Mouse (Mus musculus) kidney, embryonic 14.5 days (tissue): Measurements from ENCODE around the gene Dnajc8. TPM values are rescaled to one million over a fixed set of nuclear protein-coding genes. Genes with fewer than 3 reads are reported as not detected.
"Not testable (repeated sequence)": the region's sequence is repeated elsewhere in the genome, so short reads cannot be mapped to it uniquely, and the experiment has no call there.

Experiments
- ATAC-seq: fragments of 200-750 bp; cut with Nextera tagmentation; 2 replicates; pipeline ENCODE4 v1.8.0; 2017; ENCODE audit warnings: moderate number of reproducible peaks, mild to moderate bottlenecking, moderate TSS enrichment, moderate library complexity; ENCODE audit not compliant: low FRiP score, low TSS enrichment
- H3K27ac ChIP-seq: fragments of 300-500 bp; sonication (generic); 2 replicates; pipeline ENCODE4 v1.5.1; 2014; ENCODE audit warnings: low read depth, mild to moderate bottlenecking, low read length, moderate library complexity, mixed read lengths
- H3K27me3 ChIP-seq: fragments of 300-500 bp; sonication (generic); 2 replicates; pipeline ENCODE4 v1.6.1; 2014; ENCODE audit warnings: mild to moderate bottlenecking, low read length; ENCODE audit not compliant: control insufficient read depth, insufficient read depth
- H3K36me3 ChIP-seq: fragments of 300-500 bp; sonication (generic); 2 replicates; pipeline ENCODE4 v1.6.1; 2014; ENCODE audit warnings: low read length, mixed read lengths; ENCODE audit not compliant: control insufficient read depth, insufficient read depth
- H3K4me1 ChIP-seq: fragments of 300-500 bp; sonication (generic); 2 replicates; pipeline ENCODE4 v1.6.1; 2014; ENCODE audit warnings: low read length, mixed read lengths; ENCODE audit not compliant: control insufficient read depth, insufficient read depth
- H3K4me2 ChIP-seq: fragments of 300-500 bp; sonication (generic); replicated peaks from 2 replicates; pipeline ENCODE4 v1.6.1; 2014; ENCODE audit warnings: low read depth, mild to moderate bottlenecking, low read length
- H3K4me3 ChIP-seq: fragments of 300-500 bp; sonication (generic); 2 replicates; pipeline ENCODE4 v1.5.1; 2014; ENCODE audit warnings: mild to moderate bottlenecking, low read length
- H3K9ac ChIP-seq: fragments of 300-500 bp; sonication (generic); 2 replicates; pipeline ENCODE4 v1.6.1; 2014; ENCODE audit warnings: low read depth, mild to moderate bottlenecking, low read length, moderate library complexity
- H3K9me3 ChIP-seq: fragments of 300-500 bp; sonication (generic); 2 replicates; pipeline ENCODE4 v1.6.1; 2016; ENCODE audit warnings: low read length; ENCODE audit not compliant: control insufficient read depth
- WGBS: fragments of 180-500 bp; shearing (Covaris S2); extraction: QIAGEN DNeasy Blood & Tissue Kit; methylation state at CpG from one replicate; pipeline ENCODE4 v1.1.7; 2014; 5-methylcytosine and 5-hydroxymethylcytosine counted together
- polyA plus RNA-seq: library from polyadenylated mRNA; unstranded; fragments of >200 nt; fragmentation: Nextera tagmentation; extraction: Ambion mirVana; gene quantifications from 2 replicates; pipeline ENCODE4 v1.2.1, GENCODE M21; 2014

The Dnajc8 gene
- polyA plus RNA-seq, 1 experiment from 2014 or later = 176 TPM

DNA sequence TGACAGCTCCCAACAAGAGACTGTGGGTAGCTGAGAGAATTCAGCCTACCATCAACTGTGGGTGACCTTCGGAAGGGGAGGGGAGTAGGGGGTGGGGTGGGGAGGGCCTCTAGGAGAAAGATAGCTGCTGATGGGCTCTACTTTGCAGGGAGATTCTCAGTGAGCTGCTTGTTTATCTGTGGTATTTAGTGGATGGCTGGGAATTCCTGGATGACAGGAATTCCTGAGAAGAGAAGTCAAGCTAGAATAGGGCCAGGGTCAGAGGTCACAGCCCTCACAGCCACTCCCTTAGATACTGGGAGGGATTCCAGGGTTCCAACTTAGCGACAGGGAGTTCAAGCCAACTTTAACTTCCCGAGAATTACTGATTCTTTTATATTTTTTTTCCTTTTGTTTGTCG, 58.8 kb downstream of the Dnajc8 start:
- H3K27ac ChIP-seq = no peak overlapping the region
- no peaks in the 10 kb centered on the region for H3K27me3 ChIP-seq
- H3K4me1 ChIP-seq = no peaks in the 10 kb centered on the region
- no peak for ATAC-seq
- no peak overlapping the region for H3K9ac ChIP-seq
- WGBS = 46% methylated on average over 4 of the region's 4 CpGs
- H3K36me3 ChIP-seq = no peaks in the 10 kb centered on the region
- H3K4me3 ChIP-seq = no peak overlapping the region
- H3K9me3 ChIP-seq = no peaks in the 10 kb centered on the region
- no peak overlapping the region for H3K4me2 ChIP-seq

DNA sequence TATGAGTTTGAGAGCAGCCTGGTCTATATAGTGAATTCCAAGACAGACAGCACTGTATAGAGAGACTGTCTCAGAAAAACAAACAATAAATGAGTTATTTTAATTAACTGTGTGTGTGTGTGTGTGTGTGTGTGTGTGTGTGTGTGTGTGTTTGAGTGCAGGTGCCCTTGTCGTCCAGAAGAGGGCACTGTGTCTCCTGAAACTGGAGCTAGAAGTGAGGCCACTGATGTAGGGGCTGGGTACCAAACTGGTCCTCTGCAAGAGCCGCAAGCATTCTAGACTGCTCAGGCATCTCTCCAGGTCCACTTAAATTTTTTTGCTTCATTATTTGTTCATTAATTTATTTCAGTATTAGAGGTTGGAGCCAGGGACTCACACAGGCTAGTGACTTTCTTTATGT, 63.5 kb downstream of the Dnajc8 start:
- Histone ChIP-seq H3K27ac (no peak overlapping the region), H3K9me3 (no peaks in the 10 kb centered on the region), H3K4me2 (no peak overlapping the region), H3K27me3 (no peaks in the 10 kb centered on the region), H3K9ac (no peak overlapping the region), H3K4me1 (no peaks in the 10 kb centered on the region), H3K36me3 (no peaks in the 10 kb centered on the region), H3K4me3 (no peak overlapping the region)
- no peak for ATAC-seq
- 86% methylated on average over 2 of the region's 2 CpGs for whole genome bisulfite sequencing

DNA sequence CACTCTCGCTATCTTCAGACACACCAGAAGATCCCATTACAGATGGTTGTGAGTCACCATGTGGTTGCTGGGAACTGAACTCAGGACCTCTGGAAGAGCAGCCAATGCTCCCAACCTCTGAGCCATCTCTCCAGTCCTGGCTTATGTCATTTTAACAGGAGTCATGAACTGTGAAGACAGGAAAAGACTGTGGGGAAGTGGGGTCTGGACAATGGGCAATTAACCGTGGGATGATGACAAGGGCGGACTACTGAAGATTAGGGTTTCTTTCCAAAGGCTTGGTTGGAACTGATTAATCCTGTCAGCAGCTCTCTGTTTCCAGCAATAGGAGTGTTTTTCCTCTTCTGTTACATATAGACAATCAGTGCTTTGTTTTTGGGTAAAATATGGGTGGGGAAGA, 64.4 kb downstream of the Dnajc8 start:
- WGBS = 77% methylated on average over 3 of the region's 3 CpGs
- Histone ChIP-seq H3K9me3 (no peaks in the 10 kb centered on the region), H3K4me2 (no peak overlapping the region), H3K27ac (no peak overlapping the region), H3K4me3 (no peak overlapping the region), H3K27me3 (no peaks in the 10 kb centered on the region), H3K9ac (no peak overlapping the region), H3K4me1 (no peaks in the 10 kb centered on the region), H3K36me3 (no peaks in the 10 kb centered on the region)
- no peak for ATAC-seq

DNA sequence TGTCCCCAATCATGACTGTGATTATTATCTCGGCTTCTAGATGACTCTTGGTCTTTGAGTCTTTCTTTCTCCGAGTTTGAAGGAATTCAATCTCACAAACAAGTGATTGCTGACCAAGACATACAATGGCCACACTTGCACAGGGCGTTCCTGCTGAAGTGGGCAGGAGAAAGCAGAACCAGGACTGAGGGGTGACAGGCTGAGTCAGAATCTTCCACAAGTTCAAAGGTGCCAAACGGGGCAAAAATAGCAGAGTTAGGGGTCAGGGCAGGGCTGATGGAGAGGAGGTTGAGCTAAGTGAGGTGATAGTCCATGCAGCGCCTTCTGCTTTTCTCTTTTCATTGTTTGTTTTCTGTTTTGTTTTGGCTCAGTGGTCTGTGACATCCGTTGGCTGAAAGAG, 65.1 kb downstream of the Dnajc8 start:
- H3K9ac ChIP-seq = no peak overlapping the region
- H3K36me3 ChIP-seq = no peaks in the 10 kb centered on the region
- H3K27ac ChIP-seq = no peak overlapping the region
- no peak overlapping the region for H3K4me3 ChIP-seq
- no peaks in the 10 kb centered on the region for H3K9me3 ChIP-seq
- 83% methylated on average over 6 of the region's 6 CpGs for WGBS
- no peak overlapping the region for H3K4me2 ChIP-seq
- H3K4me1 ChIP-seq = no peaks in the 10 kb centered on the region
- no peaks in the 10 kb centered on the region for H3K27me3 ChIP-seq
- no peak for ATAC-seq

DNA sequence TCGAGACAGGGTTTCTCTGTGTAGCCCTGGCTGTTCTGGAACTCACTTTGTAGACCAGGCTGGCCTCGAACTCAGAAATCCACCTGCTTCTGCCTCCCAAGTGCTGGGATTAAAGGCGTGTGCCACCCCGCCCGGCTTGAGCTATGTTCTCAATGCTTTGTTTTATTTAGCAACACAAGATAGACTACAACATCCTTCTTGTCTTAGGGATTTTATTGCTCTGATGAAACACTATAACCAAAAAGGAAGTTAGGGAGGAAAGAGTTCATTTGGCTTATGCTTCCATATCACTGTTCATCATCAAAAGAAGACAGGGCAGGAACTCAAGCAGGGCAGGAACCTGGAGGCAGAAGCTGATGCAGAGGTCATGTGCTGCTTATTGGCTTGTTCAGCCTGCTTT, 65.9 kb downstream of the Dnajc8 start:
- not testable (repeated sequence) for H3K4me1 ChIP-seq, H3K4me3 ChIP-seq, H3K27me3 ChIP-seq, H3K36me3 ChIP-seq, H3K27ac ChIP-seq, H3K4me2 ChIP-seq, ATAC-seq, H3K9me3 ChIP-seq, H3K9ac ChIP-seq
- 88% methylated on average over 4 of the region's 5 CpGs for WGBS

Other genes starting within 250 kb of the Dnajc8 start
- 2.4 and 3.5 TPM in 2 replicates for gene Rab42, start 232.2 kb upstream of the Dnajc8 start, polyA plus RNA-seq
- gene Trnau1ap, start 206.0 kb upstream of the Dnajc8 start, polyA plus RNA-seq = 79.5 and 86.2 TPM in 2 replicates
- 63.6 and 66.2 TPM in 2 replicates for gene Rcc1, start 181.9 kb upstream of the Dnajc8 start, polyA plus RNA-seq
- 22.3 and 31.8 TPM in 2 replicates for gene Phactr4, start 113.1 kb upstream of the Dnajc8 start, polyA plus RNA-seq
- 19.3 and 24.5 TPM in 2 replicates for gene Med18, start 71.6 kb upstream of the Dnajc8 start, polyA plus RNA-seq
- 12.4 and 15.4 TPM in 2 replicates for gene Sesn2, start 25.0 kb upstream of the Dnajc8 start, polyA plus RNA-seq
- gene Atpif1, start 1.9 kb upstream of the Dnajc8 start, polyA plus RNA-seq = 1,253 and 1,671 TPM in 2 replicates
- gene Ptafr, start 28.5 kb downstream of the Dnajc8 start, polyA plus RNA-seq = 0.23 and 0.47 TPM in 2 replicates
- gene Eya3, start 103.4 kb downstream of the Dnajc8 start, polyA plus RNA-seq = 24.8 and 35.0 TPM in 2 replicates
- gene Xkr8, start 197.0 kb downstream of the Dnajc8 start, polyA plus RNA-seq = 5.3 and 5.4 TPM in 2 replicates
- 7.0 and 10.5 TPM in 2 replicates for gene Smpdl3b, start 221.7 kb downstream of the Dnajc8 start, polyA plus RNA-seq
- gene Rpa2, start 232.8 kb downstream of the Dnajc8 start, polyA plus RNA-seq = 120 and 124 TPM in 2 replicates